Mouse (Mus musculus) adrenal gland, adult 2 months (tissue): ENCODE measurements around the gene Tssk3. TPM values are rescaled to one million over a fixed set of nuclear protein-coding genes. Genes with fewer than 3 reads are reported as not detected.
A peak's percentile ranks its signal among the peaks of the same experiment; 100 is the strongest.

Experiments
- DNase-seq: peaks from one replicate; pipeline ENCODE4 v3.0.0; 2021
- polyA plus RNA-seq: library from polyadenylated mRNA; depleted of rRNA; stranded (reverse); fragments of >200 nt; gene quantifications from 2 replicates; pipeline ENCODE4 v1.2.3, GENCODE M21; 2012; rRNA removed
- total RNA-seq, 2 experiments: library from RNA; stranded (reverse); gene quantifications; 2 replicates each; pipeline ENCODE4 v1.2.3; 2021

The Tssk3 gene
- total and polyA plus RNA-seq, 3 experiments: not detected

- DNase-seq: no peak
Observed at GRCm38 (mm10) chr4:129448713-129449112, 42.1 kb downstream of the Tssk3 start.

- peak; percentile 19 for DNase-seq
Observed at GRCm38 (mm10) chr4:129447778-129448563, 42.9 kb downstream of the Tssk3 start.

GRCm38 (mm10) chr4:129447360-129447759 is 43.5 kb downstream of the Tssk3 start:
- no peak for DNase-seq

- DNase-seq: no peak
Observed at GRCm38 (mm10) chr4:129441145-129441544, 49.7 kb downstream of the Tssk3 start.

GRCm38 (mm10) chr4:129440340-129441063 is 50.3 kb downstream of the Tssk3 start, which contains the start of gene Zbtb8b:
Zbtb8b (minus strand) TSS chr4:129440853.
- no peak for DNase-seq

Other genes with a start within 250 kb of the Tssk3 start
- gene C77080, start 229.6 kb downstream of the Tssk3 start, total RNA-seq: 10 to 100 TPM; 15.5 to 30.5 TPM
- gene C77080, start 229.6 kb downstream of the Tssk3 start, polyA plus RNA-seq: 20.4 and 21.3 TPM in 2 replicates
- under 1 TPM; 0.66 to 0.97 TPM for gene Sync, start 203.4 kb downstream of the Tssk3 start, total RNA-seq
- 0.11 and 0.32 TPM in 2 replicates for gene Sync, start 203.4 kb downstream of the Tssk3 start, polyA plus RNA-seq
- gene Rbbp4, start 155.7 kb downstream of the Tssk3 start, total RNA-seq: 100 to 1,000 TPM; 116 to 144 TPM
- gene Rbbp4, start 155.7 kb downstream of the Tssk3 start, polyA plus RNA-seq: 9.7 and 10.4 TPM in 2 replicates
- 10 to 100 TPM; 42.7 to 48.4 TPM for gene Zbtb8os, start 155.3 kb downstream of the Tssk3 start, total RNA-seq
- 4.1 and 5.3 TPM in 2 replicates for gene Zbtb8os, start 155.3 kb downstream of the Tssk3 start, polyA plus RNA-seq
- 1 to 10 TPM; 6.1 to 6.4 TPM for gene Zbtb8a, start 112.9 kb downstream of the Tssk3 start, total RNA-seq
- 2.4 and 2.7 TPM in 2 replicates for gene Zbtb8a, start 112.9 kb downstream of the Tssk3 start, polyA plus RNA-seq
- under 1 TPM; 0.12 to 0.35 TPM for gene Zbtb8b, start 50.2 kb downstream of the Tssk3 start, total RNA-seq
- gene Zbtb8b, start 50.2 kb downstream of the Tssk3 start, polyA plus RNA-seq: 0.07 TPM in 1 of 2 replicates, not detected in the other
- 10 to 100 TPM; 72.1 to 72.4 TPM for gene Bsdc1, start 29.4 kb downstream of the Tssk3 start, total RNA-seq
- gene Bsdc1, start 29.4 kb downstream of the Tssk3 start, polyA plus RNA-seq: 15.1 and 18.8 TPM in 2 replicates
- not detected for gene Fam229a, start 168 bp upstream of the Tssk3 start, total RNA-seq
- gene Fam229a, start 168 bp upstream of the Tssk3 start, polyA plus RNA-seq: 1.0 and 2.1 TPM in 2 replicates
- gene Marcksl1, start 22.6 kb upstream of the Tssk3 start, total RNA-seq: 10 to 100 TPM; 39.8 to 46.4 TPM
- 48.8 and 67.4 TPM in 2 replicates for gene Marcksl1, start 22.6 kb upstream of the Tssk3 start, polyA plus RNA-seq
- 10 to 100 TPM; 44.4 to 53.9 TPM for gene Hdac1, start 51.7 kb upstream of the Tssk3 start, total RNA-seq
- gene Hdac1, start 51.7 kb upstream of the Tssk3 start, polyA plus RNA-seq: 17.2 and 18.4 TPM in 2 replicates
- 1 to 10 TPM; 3.2 to 4.1 TPM for gene Lck, start 82.6 kb upstream of the Tssk3 start, total RNA-seq
- 1.2 and 1.7 TPM in 2 replicates for gene Lck, start 82.6 kb upstream of the Tssk3 start, polyA plus RNA-seq
- gene Fam167b, start 87.5 kb upstream of the Tssk3 start, total RNA-seq: 10 to 100 TPM; 29.6 to 31.1 TPM
- 53.7 and 75.5 TPM in 2 replicates for gene Fam167b, start 87.5 kb upstream of the Tssk3 start, polyA plus RNA-seq
- gene Eif3i, start 109.6 kb upstream of the Tssk3 start, total RNA-seq: 100 to 1,000 TPM; 171 to 194 TPM
- 147 and 171 TPM in 2 replicates for gene Eif3i, start 109.6 kb upstream of the Tssk3 start, polyA plus RNA-seq
- 100 to 1,000 TPM in 1 of 2 experiments, 10 to 100 TPM in 1; 90.9 to 100 TPM for gene Tmem234, start 109.6 kb upstream of the Tssk3 start, total RNA-seq
- gene Tmem234, start 109.6 kb upstream of the Tssk3 start, polyA plus RNA-seq: 108 and 125 TPM in 2 replicates
- gene Dcdc2b, start 123.2 kb upstream of the Tssk3 start, total RNA-seq: 1 to 10 TPM; 1.8 to 2.4 TPM
- gene Dcdc2b, start 123.2 kb upstream of the Tssk3 start, polyA plus RNA-seq: 4.5 and 7.4 TPM in 2 replicates
- 10 to 100 TPM; 28.2 to 32.0 TPM for gene Iqcc, start 128.1 kb upstream of the Tssk3 start, total RNA-seq
- gene Iqcc, start 128.1 kb upstream of the Tssk3 start, polyA plus RNA-seq: 56.0 and 63.9 TPM in 2 replicates
- 10 to 100 TPM; 22.1 to 33.4 TPM for gene Ccdc28b, start 132.9 kb upstream of the Tssk3 start, total RNA-seq
- 23.9 and 24.3 TPM in 2 replicates for gene Ccdc28b, start 132.9 kb upstream of the Tssk3 start, polyA plus RNA-seq
- gene Txlna, start 150.0 kb upstream of the Tssk3 start, total RNA-seq: 10 to 100 TPM; 56.0 to 66.6 TPM
- gene Txlna, start 150.0 kb upstream of the Tssk3 start, polyA plus RNA-seq: 25.2 and 28.9 TPM in 2 replicates
- 10 to 100 TPM; 82.7 to 93.8 TPM for gene Kpna6, start 181.7 kb upstream of the Tssk3 start, total RNA-seq
- gene Kpna6, start 181.7 kb upstream of the Tssk3 start, polyA plus RNA-seq: 23.7 and 31.1 TPM in 2 replicates
- gene Tmem39b, start 205.8 kb upstream of the Tssk3 start, total RNA-seq: 10 to 100 TPM; 10.3 to 15.1 TPM
- 26.5 and 28.8 TPM in 2 replicates for gene Tmem39b, start 205.8 kb upstream of the Tssk3 start, polyA plus RNA-seq